Mouse (Mus musculus) heart, adult 2 months (tissue): ENCODE data around the gene Opn1sw.

Experiments used
- CTCF ChIP-seq: fragments of 200-600 bp; IDR thresholded peaks from 2 replicates; pipeline ENCODE4 v1.8.1; 2022; ENCODE audit warnings: antibody characterized with exemption, mild to moderate bottlenecking, moderate library complexity
- EP300 ChIP-seq: fragments of 200-500 bp; IDR thresholded peaks from 2 replicates; pipeline ENCODE4 v1.6.1; 2011; ENCODE audit warnings: low read depth, low read length, control low read depth; ENCODE audit not compliant: insufficient read depth
- POLR2A ChIP-seq: fragments of 200-500 bp; IDR thresholded peaks from 2 replicates; pipeline ENCODE4 v1.6.1; 2011; ENCODE audit warnings: mild to moderate bottlenecking, low read depth, low read length, control low read depth; ENCODE audit not compliant: insufficient read depth

GRCm38 (mm10) chr6:29395910-29396713, 7.8 kb upstream of the Opn1sw start, which contains the start of gene Ccdc136:
- TF ChIP-seq CTCF = no peak
- TF ChIP-seq POLR2A = no peak
- TF ChIP-seq EP300 = no peak
